Mouse (Mus musculus): ENCODE measurements around the gene 9430015G10Rik.
A peak's percentile ranks its signal among the peaks of the same experiment; 100 is the strongest.

Gene 9430015G10Rik

DNA sequence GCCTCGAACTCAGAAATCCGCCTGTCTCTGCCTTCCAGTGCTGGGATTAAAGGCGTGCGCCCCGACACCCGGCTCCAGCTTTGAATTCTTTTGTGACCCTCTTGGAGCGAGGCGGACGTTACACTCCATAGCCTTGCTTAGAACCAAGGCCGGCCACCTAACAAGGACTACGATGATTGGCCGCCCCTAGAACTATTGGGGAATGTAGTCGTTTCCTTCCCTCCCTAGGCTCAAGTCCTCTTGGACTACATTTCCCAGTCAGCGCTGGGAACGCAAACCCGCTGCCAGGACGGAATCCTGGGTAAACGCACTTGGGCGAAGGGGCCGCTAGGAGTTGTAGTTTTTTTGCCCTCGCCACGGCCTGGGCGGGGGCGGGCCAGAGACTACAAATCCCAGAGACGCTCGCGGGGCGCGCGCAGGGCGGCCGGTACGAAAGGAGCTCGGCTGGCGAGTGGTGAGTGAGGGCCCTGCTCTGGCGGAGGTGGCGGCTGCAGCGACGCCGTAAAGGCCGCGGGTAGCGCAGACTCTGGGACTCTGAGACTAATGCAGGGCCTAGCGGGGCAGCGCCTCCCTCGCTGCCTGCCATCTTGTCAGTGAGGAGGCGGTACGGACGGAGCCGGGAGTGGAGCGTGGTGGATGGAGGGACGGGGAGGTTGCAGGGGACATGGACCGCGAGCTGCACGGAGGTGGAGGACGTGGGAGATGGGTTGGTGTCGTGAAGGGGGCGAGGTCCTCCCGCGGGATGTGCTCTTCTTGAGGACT, at the start of gene 9430015G10Rik:
Gene 9430015G10Rik (plus strand): TSS at position 413 of the 762 bp plus-strand sequence.
- peak; percentile 95 for DNase-seq (ENCODE audit: low spot score)

DNA sequence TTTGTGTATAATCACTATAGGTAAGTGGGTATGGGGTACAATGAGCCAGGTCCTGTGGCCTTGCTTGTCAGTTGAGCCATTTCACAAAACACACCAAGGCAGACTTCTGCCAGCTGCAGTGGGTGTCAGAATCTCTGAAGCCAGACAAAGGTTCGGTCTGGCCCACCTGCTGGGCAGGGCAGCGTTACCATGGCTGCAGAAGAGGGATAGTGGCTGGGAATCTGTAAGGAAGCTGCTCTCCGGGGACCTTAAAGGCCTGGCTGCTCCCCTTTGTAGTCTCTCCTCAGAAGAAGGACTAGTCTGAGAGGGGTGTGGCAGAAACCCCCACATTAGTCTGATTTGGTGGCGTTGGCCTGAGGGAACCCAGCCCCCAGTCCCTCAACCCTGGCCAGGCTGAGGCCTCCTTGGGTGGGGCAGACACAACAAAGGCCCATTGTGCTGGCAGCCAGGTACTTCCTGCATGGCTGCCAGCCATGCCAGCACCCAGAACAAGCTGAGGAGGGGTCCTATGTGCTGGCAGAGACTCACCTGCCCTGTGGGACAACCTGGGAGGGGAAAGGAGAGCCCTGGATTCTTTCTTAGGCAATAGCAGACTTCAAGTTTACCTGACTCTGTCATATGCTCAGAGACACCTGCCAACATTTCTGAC, 45.8 kb upstream of the 9430015G10Rik start:
- no peak for DNase-seq (ENCODE audit: low spot score)

DNA sequence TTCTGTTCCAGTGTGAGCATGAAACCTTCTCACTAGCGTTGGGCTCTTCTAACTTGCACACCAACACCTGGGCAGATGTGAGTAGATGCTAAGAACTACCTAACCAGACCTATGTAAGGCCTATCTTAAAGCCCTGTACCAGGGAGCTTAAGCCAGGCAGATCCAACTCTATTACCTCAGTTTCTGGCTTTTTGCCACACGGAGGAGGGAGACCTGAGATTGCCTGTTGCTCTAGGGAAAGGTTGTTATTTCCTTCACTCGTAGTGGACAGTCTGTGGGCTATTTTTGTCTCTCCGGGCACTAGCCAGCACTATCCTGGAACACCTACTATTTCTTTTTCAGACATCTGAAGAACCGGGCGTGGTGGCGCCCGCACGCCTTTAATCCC, 45.3 kb upstream of the 9430015G10Rik start:
- DNase-seq (ENCODE audit: low spot score) = no peak

DNA sequence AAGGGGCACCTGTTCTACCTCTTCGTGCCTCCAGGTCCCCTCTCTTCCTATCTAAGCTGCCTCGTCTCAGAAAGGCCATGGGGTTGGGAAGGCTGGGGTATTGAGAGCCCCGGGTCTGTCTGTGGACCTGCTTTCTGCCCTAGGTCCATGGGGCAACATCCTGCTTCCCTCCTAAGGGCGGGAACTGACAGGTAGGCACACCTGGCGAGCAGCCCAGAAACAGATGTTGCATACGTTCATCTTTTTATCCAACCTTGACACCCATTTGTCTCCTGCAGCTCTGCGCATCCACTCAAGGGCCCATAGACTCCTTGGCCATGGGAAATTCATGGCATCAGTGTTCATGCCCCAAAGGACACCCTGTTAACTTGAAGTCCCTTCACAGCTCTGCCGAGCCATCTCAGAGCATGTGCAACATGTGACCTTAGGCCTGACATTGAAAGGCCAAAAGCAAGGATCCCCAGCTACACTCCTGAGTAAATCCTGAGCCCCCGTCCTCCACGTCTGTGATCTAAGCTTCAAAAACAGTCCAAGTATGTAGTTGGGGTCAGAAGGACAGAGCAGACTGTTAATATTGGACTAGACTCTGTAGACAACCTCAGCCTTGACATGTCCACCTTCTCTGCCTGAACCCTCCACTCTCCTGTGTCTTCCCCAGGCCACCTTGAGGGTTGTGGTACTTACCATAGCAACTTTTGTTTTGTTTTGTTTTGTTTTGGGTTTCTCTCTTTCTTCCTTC, 44.5 kb upstream of the 9430015G10Rik start:
- DNase-seq (ENCODE audit: low spot score) = no peak

DNA sequence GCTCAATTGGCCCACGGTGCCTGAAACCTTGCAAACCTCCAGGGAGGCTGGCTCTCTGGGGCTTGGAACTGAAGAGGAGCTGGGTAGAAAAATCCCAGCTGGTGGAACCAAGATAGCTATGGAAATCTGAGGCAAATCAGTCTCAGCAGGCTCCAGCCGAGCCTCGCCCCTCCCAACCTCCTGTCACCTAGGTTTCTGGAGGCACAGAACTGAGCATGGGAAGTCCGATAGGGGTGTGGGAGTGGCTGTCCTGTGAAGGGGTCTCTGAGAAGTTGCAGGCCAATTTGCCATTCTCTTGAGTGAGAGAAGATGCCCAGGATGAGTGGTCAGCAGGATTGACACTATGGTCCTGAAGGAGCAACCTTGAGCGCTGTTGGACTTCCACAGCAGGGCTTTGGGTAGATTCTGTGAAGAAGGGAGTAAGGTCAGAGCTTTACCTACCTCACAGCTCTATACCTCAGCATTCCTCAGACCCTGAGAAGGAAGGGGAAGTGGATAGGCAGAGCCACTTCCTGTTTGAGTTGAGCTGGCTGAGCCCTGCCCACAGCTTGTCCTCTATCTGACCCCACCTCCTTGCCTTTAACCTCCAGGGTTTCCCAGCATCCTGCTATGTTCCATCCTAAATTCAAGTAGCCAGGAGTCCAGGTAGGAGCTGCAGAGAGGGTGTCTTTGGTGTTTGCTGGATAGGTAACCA, 42.4 kb upstream of the 9430015G10Rik start:
- no peak for DNase-seq (ENCODE audit: low spot score)

DNA sequence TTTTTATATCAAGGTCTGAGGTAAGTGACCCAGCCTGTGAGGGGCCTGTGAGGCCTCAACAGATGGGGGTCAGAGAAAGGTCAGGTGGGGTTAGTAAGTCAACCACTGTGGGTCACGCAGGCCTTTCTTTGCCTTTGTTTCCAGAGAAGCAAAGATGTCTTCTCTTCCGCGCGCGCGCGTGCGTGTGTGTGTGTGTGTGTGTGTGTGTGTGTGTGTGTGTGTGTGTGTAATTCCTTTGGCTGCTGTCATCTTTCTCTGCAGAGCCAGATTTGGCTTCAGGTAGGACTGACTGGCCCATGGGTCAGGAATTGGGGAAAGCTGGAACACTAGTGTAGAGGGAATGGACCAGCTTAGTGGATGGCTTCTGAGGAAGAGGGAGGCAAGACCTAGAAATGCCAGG, 40.1 kb upstream of the 9430015G10Rik start:
- DNase-seq (ENCODE audit: low spot score) = no peak

DNA sequence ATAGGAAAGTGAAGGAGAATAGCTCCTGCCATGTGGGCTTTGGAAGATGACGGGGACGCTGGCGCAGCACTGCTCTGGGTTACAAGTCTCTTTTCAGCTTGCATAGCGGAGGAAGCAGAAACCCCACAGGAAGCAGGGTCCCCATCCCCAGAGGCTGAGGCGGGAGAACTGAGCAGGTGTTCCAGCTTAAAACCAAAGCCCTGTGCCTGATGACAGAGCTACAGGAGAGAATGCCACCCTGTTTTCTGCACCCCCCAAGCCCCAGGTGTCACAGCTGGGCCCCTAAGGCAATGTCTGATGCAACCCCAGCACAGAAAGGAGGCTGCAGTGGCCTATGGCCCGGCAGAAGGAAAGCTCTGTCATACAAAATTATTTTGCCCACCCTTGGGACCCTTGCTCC, 39.5 kb upstream of the 9430015G10Rik start:
- no peak for DNase-seq (ENCODE audit: low spot score)

DNA sequence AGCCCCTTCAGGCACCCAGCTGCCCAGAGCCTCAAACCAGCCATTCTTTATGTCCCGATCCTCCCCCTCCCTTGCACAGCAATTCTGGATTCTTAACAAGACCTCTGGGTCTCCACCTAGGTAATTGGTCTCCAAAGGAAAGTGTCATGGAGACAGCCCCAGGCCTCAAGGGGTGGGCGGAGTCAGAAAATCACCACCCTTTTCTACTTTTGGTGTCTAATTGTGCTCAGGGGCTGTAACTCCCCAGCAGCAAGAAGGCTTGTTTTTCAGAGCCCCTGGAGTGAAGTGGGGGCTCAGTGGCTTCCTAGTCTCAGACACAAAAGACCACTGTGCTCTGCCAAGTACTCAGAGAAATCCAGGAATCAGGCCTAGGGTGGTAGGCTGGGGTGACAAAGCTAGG, 39.1 kb upstream of the 9430015G10Rik start:
- DNase-seq (ENCODE audit: low spot score) = no peak

DNA sequence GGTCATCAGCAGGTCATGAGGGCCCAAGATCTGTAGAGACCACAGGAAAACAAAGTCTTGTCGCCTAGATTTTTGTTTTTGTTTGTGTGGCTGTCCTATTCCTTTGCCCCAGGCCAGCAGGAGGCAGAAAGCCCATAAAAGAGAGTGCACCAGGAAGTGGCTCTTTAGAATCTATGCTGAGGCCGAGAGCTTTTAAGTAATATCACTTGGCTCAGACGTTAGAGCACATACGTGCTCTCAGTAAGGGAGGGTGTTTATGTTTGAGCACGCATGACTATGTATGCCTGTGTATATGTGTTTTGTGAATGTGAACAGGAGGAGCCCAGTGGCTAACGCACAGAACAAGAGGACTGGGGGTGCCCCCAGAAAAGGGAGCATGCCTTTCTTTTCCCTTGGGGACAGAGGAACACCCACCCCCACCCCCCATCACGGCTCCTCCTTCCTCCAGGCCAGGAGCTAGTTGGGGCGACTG, 32.8 kb upstream of the 9430015G10Rik start:
- no peak for DNase-seq (ENCODE audit: low spot score)

DNA sequence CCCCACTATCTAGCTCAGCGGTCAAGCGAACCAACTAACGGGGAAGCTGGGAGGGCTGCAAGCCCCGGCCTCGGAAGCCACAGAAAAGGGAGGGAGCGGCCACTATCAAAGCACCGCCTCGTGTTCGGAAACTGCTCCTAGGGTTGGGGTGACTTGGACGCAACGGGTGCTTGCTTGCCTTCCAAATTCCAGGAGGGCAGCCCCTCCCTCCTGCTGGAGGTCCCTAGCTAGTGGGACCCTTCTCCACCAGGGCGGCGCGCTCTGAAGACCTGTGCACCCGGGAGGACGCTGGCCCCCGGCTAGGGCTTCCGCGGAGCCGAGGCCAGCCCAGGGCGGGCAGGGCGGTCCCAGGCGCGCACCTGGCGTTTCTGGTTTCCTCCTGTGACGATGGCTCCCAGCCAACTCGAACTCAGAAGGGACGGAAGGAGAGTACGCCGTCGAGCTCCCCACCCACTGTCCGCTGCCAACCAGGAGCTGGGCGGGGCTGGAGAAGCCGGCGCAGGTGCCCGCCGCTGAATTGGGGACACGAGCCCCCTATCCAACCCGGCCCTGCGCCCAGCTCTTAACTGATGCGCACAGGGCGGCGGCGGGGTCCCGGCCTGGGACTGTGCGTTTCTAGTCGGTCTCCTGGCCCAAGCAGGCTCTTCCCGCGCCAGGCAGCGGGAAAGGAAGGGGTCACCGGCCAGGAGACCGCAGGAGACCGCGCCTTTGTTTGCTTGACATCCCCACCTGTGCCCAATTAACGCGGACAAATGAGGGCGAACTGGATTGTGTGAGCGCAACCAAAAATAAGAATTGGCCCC, 32.1 kb upstream of the 9430015G10Rik start:
- DNase-seq (ENCODE audit: low spot score) = no peak

DNA sequence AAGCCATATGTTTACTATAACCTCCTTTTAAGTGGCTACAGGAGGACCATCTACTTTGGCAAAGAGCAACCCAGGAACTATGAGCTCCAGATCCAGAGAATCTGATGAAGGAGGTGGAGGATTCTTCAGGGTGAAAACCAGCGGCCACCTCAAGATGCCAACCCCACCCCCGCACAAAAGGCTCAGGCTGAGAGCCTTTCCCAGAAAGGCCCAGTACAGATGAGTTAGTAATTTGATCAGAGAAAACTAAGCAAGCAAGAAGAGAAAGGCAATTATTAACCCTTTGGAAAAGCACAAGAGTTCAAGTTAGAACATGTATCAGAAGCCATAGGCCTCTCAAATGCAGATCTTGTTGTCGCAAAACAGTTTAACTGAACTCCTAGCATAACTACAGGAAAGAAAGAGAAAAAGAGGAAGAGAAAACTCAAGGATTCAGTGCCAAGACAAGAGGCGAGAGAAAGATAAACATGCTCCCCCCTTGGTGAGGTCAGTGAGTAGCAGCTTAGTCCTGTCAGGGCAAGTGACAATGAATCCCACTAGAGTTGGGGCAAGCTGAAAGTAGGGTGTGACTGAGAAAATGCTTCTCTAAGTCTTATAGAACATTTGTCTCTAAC, 27.1 kb upstream of the 9430015G10Rik start:
- no peak for DNase-seq (ENCODE audit: low spot score)

DNA sequence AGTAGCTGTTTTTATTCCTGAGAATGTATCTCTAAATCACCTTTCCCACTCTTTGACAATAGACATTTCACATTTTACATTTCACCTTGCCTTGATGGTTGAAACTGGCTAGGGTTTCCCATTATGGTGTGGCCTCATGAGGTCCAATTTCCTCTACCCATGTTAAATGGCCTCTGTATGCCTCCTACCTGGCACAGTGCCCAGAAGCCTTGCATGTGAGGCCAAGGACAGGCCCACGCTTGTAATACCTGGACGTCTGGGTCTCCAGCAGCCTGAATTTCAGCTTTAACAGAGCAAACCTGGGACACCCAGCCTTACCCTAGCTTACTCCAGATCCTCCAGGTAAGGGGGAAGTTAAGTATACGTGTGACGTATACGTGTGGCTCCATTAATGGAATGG, 26.4 kb upstream of the 9430015G10Rik start:
- DNase-seq (ENCODE audit: low spot score) = no peak

DNA sequence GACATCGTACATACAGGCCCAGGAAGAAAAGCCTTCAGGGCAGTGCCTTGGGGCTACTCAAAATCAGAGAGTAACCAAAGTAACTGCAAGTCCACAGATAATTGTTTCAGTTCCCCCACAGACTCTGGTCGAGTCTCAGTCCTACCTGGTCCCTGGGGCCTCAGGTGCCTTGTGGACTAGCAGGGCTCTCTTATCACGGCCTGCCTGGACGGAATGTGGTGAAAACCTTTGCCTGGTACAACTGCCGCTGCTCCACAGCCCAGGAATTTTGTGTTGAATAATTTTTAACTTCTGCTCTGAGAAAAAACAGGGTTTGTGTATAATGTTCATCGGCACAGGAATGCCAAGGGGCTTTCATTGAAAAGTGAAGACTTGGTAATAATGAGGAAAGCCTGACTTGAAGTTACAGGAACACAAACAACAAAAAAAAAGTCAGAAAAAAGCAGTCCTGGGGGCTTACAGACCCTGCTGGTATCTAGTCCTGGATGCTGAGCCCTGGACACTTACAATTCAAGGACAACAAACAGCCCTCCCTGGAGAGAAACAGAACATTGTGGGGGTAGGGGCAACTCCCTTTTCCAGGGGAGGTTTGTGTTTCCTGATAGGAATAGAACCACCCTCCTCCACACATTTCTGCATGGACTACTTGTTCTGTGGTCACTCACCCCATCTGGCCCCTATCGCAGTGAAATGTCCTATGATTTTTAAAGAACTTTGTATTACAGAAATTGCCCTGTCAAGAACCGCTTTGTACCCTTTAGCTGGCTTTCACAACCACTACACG, 25.5 kb upstream of the 9430015G10Rik start:
- DNase-seq (ENCODE audit: low spot score) = no peak

DNA sequence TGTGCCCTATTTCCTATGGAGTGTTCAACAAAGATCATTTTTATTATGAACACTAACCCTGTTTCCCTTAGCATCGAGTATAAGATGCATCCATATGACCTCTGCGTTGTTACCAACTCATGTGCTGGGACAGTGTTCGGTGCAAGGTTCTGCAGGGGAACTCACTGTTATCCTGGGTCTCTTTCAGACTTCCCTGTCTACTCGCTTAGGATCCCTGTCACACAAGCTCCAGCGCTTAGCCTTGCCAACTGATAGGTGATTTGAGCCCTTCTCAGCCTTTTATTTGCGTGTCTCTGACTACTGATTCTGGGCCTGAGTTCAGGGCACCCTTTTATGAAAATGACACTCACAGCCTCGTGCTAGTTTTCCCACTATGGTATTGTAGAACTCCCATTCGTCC, 24.5 kb upstream of the 9430015G10Rik start:
- no peak for DNase-seq (ENCODE audit: low spot score)

DNA sequence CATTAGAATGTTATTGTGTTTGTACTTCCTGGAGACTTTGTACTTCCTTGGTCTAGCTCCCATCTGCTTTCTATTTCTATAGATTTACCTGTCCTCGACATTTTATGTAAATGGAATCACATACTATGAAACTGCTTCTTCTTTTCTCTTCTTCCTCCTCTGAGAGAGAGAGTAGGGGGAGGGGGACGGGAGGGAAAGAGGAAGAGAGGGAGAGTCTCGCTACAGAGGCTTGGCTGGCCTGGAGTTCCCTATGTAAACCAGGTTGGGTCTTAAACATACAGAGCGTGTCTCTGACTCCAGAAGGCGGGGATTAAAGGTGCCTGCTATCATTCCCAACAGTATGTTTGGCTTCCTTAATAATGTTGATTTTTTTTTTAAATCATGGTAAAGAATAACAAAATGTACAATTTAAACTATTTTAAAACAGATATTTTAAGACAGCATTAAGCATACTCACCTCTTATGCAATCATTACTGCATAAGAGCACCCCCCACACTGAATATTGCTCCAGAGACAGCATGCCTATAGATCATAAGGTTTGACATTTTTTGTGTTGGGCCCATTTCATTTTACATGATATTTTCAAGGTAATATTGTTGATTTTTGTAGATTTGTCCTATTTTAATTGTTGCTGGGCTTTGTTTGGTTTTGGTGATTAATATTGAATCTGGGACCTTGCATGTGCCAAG, 22.2 kb upstream of the 9430015G10Rik start:
- DNase-seq (ENCODE audit: low spot score) = no peak

DNA sequence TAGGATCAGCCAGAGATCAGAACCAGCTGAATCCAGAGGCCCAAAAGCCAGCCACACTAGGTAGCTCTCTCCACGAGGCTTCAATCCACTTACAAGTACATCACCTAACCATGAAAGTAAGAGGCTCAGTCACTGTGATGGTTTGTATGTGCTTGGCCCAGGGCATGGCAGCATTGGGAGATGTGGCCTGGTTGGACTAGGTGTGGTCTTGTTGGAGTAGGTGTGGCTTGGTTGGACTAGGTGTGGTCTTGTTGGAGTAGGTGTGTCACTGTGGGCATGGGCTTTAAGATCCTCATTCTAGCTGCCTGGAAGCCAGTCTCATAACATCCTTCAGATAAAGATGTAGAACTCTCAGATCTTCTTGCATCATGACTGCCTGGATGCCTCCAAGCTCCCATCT, 18.5 kb upstream of the 9430015G10Rik start:
- DNase-seq (ENCODE audit: low spot score) = no peak

DNA sequence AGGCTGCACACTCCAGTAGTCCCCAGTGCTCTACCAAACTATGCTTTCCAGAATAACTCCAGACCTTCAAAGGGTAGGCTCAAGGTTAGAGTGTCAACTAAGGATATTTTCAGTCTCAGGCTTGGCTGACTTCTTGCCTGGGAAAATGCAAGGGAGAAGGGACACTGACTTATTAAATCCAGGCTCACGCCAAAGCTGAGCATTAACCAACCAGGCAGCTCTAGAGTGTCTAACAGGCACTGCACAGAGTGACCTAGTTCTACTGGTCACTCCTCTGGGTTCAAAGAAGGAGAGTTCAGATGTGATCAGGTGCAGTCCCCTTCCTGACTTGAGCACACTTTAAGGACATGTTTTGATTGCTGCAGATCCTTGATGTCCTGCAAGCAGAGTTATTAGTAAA, 17.0 kb upstream of the 9430015G10Rik start:
- no peak for DNase-seq (ENCODE audit: low spot score)

DNA sequence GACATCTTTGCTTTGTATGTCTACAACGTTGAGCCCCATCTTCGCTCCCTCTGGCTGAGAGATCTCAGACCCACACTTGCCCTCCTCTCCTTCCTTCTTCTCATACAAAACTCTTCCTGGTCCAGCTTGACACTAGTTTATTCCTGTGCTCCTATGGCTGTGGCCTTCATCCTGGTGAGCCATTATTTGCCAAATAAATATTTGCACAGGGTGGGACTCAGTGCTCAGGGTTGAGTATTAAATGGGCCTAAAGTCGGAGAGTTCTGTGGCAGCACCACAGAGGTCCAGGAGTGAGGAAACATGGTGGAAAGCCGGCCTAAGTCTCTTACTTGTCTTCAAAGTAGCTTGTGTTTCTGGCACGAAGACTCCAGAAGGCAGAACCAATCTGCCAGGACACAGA, 16.0 kb upstream of the 9430015G10Rik start:
- DNase-seq (ENCODE audit: low spot score) = no peak

DNA sequence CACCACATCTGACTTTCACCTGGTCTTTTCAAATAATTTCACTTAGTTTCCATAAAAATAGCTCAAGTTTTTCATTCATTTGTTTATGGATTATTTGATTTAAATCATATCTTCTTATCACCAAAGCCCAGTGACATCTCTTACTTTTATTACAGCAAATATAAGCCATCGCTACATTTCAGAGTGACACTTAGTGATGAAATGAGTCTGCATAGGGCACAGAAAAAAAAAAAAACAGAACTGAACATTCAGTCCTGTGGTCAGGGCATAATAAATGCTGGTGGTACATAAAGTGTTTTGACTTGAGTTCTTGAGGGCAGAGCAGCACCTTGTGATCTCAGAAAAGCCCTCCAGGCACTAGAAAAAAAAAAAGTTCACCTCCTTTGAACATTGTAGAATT, 13.6 kb upstream of the 9430015G10Rik start:
- no peak for DNase-seq (ENCODE audit: low spot score)

Measured in left cerebral cortex, adult 11 months (tissue).